Mouse (Mus musculus) c-Kit-negative CD71-positive TER-119-positive erythroid progenitor cells, embryonic 14.5 days (primary cell): ENCODE measurements around the gene Adgrl3.

Source experiments
- DNase-seq: peaks from one replicate; pipeline ENCODE4 v3.0.0-alpha.2; 2013; ENCODE audit warnings: low read depth, low spot score

Adgrl3 gene

DNA sequence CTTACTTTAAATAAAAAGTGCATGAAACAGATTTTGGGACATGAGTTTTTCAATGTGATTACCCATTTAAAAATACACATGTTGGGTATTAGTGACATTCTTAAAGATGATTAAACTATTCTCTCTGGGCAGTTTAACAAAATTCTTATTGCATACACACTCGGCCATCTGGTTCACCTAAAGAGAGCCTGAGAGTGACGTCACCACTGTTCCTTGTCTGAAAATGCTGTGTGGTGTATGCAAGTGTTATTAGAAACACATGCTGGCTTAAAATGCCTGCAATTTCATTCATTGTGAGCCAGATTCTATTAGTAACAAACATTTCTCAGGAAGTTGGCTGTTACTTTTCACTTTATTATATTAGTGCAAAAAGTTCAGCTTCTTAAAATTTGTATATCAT is 812.7 kb downstream of the Adgrl3 start:
- no peak for DNase-seq

DNA sequence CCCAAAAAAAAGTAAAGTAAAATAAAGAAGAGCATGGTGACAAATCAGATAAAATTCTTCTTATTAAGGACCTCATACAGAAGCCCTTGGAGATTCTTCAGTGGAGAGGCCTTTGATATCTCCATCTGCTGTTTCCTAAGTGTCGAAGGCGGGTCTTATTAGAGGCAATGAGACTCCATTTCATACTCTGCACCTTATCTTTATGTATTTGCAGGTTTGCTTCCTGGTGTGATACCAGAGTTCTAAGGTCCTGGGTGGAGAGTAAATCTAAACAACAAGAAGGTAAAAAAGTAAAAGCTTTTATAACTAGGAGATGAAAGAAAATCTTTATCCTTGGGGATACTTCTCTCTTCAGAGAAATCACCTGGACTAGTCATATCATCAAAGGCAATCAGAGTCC is 817.9 kb downstream of the Adgrl3 start:
- DNase-seq, result no peak

DNA sequence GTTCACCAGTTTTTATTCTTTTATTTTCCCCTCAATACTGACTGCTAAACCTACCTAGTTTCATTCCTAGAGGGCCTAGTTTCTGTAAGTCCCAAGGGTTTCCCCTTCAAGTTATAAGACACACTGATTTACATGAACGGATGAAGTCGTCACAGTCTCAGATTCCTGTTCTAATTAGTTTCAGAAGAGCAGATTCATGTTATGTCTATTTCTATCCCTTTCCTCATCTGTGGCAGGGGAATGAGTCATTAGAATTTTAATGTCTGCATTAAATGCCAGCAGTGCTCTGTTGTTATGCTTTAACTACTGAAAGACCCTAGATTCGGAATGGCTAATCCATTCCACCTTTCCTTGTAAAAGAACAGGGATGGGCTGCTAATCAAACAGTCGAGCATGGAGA is 823.9 kb downstream of the Adgrl3 start:
- DNase-seq, result no peak

DNA sequence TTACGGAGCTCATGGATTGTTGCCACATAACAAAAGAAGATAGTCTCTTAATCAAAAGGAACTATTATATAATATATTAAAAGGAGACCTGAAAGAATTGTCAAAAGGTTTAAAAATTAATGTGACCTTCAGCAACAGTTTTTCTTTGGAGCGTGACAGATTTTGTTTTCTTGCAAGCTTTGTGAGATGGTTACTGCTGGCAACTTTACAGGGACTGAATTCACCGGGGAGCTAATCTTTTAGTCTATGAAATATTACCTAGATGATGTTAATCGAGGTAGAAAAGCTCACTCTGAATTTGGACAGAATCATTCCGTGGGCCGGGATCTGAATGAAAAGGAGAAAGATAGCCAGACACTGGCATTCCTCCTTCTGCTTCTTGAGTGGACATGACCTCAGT is 850.4 kb downstream of the Adgrl3 start:
- no peak for DNase-seq
